Mouse (Mus musculus): ENCODE results near the gene Serhl. TPM values are rescaled to one million over a fixed set of nuclear protein-coding genes. Genes with fewer than 3 reads are reported as not detected.
"Not testable (repeated sequence)": the region's sequence is repeated elsewhere in the genome, so short reads cannot be mapped to it uniquely, and the experiment has no call there.

The Serhl gene
- polyA plus RNA-seq, 1 experiment, result 16.5 TPM

DNA sequence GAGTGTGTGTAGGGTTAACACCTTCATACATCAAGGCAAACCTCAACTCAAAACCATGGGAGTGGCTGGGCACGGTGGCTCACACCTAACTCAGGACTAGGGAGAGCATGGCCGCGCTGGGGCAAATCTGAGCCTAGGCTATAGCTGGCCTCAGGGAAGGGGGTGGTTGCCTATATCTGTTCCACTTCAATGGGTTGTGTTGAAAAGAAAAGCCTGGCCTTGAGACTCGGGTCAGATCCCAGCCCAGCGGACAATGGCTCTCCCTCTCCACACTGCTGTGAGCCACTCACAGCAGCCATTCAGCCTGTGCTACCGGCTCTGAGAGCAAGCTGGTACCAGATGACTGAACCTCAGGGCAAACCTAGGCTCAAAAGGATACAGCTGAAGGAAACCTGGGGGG lies 25.8 kb downstream of the Serhl start:
- WGBS, result 44% methylated on average over 6 of the region's 6 CpGs
- no peaks in the 10 kb centered on the region for H3K27me3 ChIP-seq (ENCODE audit: control insufficient read depth, insufficient read depth, low read length)
- peaks cover 8% of the 10 kb centered on the region; the same call in 1 of the 2 replicates for H3K4me1 ChIP-seq (ENCODE audit: control insufficient read depth, insufficient read depth, low read length)
- H3K27ac ChIP-seq (ENCODE audit: insufficient read depth, low read length), result no peak overlapping the region
- TF ChIP-seq POLR2A (IDR thresholded peaks at IDR 0.05; ENCODE audit: borderline replicate concordance, insufficient read depth, low read length) (no peak), CTCF (IDR thresholded peaks at IDR 0.05; ENCODE audit: borderline replicate concordance, insufficient read depth, low read depth, low read length) (no peak)
- no peak overlapping the region for H3K4me3 ChIP-seq (replicated peaks; ENCODE audit: insufficient read depth, low read depth, low read length)
- DNase-seq, result no peak

DNA sequence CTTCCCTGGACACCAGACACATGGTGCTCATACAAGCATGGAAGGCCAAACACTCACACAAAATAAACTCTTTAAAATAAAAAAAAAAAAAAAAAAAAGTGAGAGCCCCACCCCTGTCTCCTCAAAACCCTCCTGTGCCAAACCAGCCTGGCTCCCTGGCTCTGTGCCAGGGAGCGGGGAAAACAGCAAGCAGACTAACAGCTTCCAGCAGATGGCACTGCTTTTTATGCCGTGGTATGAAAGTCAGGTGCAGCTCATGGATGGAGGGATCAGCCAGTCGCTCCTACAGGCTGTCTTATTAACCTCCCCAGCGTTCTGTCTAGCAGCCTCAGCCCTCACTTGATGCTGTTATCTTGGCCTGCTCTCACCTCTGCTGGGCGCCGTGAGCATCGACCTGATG lies 29.1 kb downstream of the Serhl start:
- Histone ChIP-seq H3K27ac (ENCODE audit: insufficient read depth, low read length) (no peak overlapping the region), H3K27me3 (ENCODE audit: control insufficient read depth, insufficient read depth, low read length) (no peaks in the 10 kb centered on the region), H3K4me3 (replicated peaks; ENCODE audit: insufficient read depth, low read depth, low read length) (no peak overlapping the region), H3K4me1 (ENCODE audit: control insufficient read depth, insufficient read depth, low read length) (peaks cover 5% of the 10 kb centered on the region; the same call in 1 of the 2 replicates)
- TF ChIP-seq POLR2A (IDR thresholded peaks at IDR 0.05; ENCODE audit: borderline replicate concordance, insufficient read depth, low read length), result no peak
- TF ChIP-seq CTCF (IDR thresholded peaks at IDR 0.05; ENCODE audit: borderline replicate concordance, insufficient read depth, low read depth, low read length), result peak; percentile 64
- peak; percentile 65 to 73 for DNase-seq
- WGBS, result 14% methylated on average over 7 of the region's 7 CpGs

DNA sequence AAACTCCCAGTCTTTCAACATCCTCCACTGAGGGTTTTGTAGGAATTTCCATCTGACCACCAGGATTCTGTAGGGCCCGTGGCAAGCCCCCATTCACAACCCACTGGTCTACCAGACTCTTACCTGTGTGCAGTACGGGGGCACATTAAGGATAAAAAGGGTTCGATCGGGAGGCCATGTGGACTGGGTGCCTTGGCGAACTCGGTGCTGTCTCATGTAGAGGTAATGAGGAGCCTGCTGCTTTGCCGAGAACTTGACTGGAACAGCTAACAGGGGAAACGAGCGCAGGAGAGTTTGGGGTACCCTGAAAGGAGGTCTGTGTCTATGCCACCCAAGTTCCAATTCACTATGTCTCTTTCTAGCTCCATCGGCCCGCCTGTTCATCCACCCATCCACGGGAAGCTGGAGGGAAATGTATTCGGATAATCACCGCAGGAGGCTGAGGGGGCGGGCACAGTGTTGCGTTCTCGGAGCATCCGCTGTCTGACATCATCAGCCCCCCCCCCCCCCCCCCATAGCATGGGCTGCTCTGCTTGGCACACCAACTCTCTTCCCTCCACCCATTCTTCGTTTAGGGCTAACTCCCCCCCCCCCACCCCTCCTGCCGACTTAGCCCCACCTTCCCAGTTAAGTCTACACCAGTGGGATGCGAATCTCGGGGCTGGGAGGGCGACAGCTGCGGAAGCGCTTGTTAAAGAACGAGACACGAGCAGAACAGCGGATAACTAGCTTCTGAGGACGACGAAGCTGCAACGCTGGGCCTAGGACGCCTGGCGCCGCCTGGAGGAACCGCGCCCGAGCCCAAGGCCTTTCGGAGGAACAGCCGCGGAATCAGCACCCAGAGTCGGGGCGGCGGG lies 32.6 kb downstream of the Serhl start:
- Histone ChIP-seq H3K27ac (ENCODE audit: insufficient read depth, low read length) (no peak overlapping the region), H3K4me1 (ENCODE audit: control insufficient read depth, insufficient read depth, low read length) (peaks cover 5% of the 10 kb centered on the region; the same call in 1 of the 2 replicates), H3K27me3 (ENCODE audit: control insufficient read depth, insufficient read depth, low read length) (no peaks in the 10 kb centered on the region), H3K4me3 (replicated peaks; ENCODE audit: insufficient read depth, low read depth, low read length) (peak overlapping the region; percentile 65)
- DNase-seq, result peak; percentile 57 to 59
- TF ChIP-seq POLR2A (IDR thresholded peaks at IDR 0.05; ENCODE audit: borderline replicate concordance, insufficient read depth, low read length) (no peak), CTCF (IDR thresholded peaks at IDR 0.05; ENCODE audit: borderline replicate concordance, insufficient read depth, low read depth, low read length) (no peak)
- WGBS, result 2% methylated on average over 43 of the region's 43 CpGs

- no peak within 1 kb of the TSS for H3K27ac ChIP-seq (ENCODE audit: insufficient read depth, low read length)
- H3K4me1 ChIP-seq (ENCODE audit: control insufficient read depth, insufficient read depth, low read length), result peaks cover 5% of the 10 kb centered on the region; the same call in 1 of the 2 replicates
- 7% methylated on average over 32 of the region's 32 CpGs for WGBS
- peak; percentile 91 to 92 for DNase-seq
- no peaks in the 10 kb centered on the region for H3K27me3 ChIP-seq (ENCODE audit: control insufficient read depth, insufficient read depth, low read length)
- H3K4me3 ChIP-seq (replicated peaks; ENCODE audit: insufficient read depth, low read depth, low read length), result peak within 1 kb of the TSS; percentile 65
- TF ChIP-seq CTCF (IDR thresholded peaks at IDR 0.05; ENCODE audit: borderline replicate concordance, insufficient read depth, low read depth, low read length) (no peak), POLR2A (IDR thresholded peaks at IDR 0.05; ENCODE audit: borderline replicate concordance, insufficient read depth, low read length) (peak; percentile 55; the same call in 1 of the 2 replicates)
Observed at GRCm38 (mm10) chr15:83122566-83123145, 33.4 kb downstream of the Serhl start, which contains the start of gene Rrp7a. TSS of gene Rrp7a (minus strand) at chr15:83122801.

DNA sequence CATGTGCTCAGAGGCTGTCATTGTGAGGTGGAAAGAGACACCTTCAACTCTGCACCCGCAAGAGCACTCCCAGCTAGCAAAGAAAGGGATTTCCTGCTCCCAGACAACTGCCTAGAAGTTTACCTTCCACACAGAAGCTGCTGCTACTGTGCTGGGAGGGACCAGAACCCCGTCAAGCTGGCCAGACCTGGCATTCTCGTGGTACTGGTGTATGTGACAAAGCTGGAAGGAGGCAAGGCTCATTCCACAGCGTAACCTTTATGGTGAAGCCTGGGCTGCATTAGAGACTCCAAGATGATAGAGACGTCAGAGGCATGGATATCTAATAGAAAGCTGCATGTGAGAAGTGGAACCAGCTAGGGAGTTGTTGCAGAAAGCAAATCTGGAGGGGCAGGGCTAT lies 35.3 kb downstream of the Serhl start:
- TF ChIP-seq POLR2A (IDR thresholded peaks at IDR 0.05; ENCODE audit: borderline replicate concordance, insufficient read depth, low read length) (no peak), CTCF (IDR thresholded peaks at IDR 0.05; ENCODE audit: borderline replicate concordance, insufficient read depth, low read depth, low read length) (no peak)
- H3K27me3 ChIP-seq (ENCODE audit: control insufficient read depth, insufficient read depth, low read length), result no peaks in the 10 kb centered on the region
- no peak for DNase-seq
- no peaks in the 10 kb centered on the region for H3K4me1 ChIP-seq (ENCODE audit: control insufficient read depth, insufficient read depth, low read length)
- 74% methylated on average over 5 of the region's 5 CpGs for WGBS
- H3K4me3 ChIP-seq (replicated peaks; ENCODE audit: insufficient read depth, low read depth, low read length), result no peak overlapping the region
- no peak overlapping the region for H3K27ac ChIP-seq (ENCODE audit: insufficient read depth, low read length)

DNA sequence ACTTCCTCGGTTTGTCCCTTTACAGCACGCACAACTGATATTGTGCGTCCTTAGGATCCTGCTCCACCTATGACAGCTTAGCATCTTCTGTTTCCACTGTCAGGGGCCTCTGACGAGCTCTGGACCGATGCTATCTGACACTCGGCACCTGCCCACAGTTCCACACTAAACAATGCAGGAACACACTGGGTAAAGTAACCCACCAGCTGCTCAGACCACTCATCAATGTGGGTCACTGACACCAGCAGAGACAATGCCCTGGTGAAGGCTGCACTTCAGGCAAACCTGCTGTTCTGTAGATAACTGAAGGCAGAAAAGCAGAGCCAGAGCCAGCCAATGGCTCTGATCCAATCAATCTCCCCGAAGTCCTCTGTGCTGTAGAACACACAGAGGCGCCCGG lies 37.3 kb downstream of the Serhl start:
- Histone ChIP-seq H3K4me1 (ENCODE audit: control insufficient read depth, insufficient read depth, low read length) (no peaks in the 10 kb centered on the region), H3K4me3 (replicated peaks; ENCODE audit: insufficient read depth, low read depth, low read length) (no peak overlapping the region), H3K27me3 (ENCODE audit: control insufficient read depth, insufficient read depth, low read length) (no peaks in the 10 kb centered on the region), H3K27ac (ENCODE audit: insufficient read depth, low read length) (no peak overlapping the region)
- WGBS, result 57% methylated on average over 9 of the region's 9 CpGs
- DNase-seq, result no peak
- no peak for TF ChIP-seq CTCF (IDR thresholded peaks at IDR 0.05; ENCODE audit: borderline replicate concordance, insufficient read depth, low read depth, low read length)
- no peak for TF ChIP-seq POLR2A (IDR thresholded peaks at IDR 0.05; ENCODE audit: borderline replicate concordance, insufficient read depth, low read length)

GRCm38 (mm10) chr15:83127037-83127436 lies 37.7 kb downstream of the Serhl start:
- H3K27ac ChIP-seq (ENCODE audit: insufficient read depth, low read length); H3K4me1 ChIP-seq (ENCODE audit: control insufficient read depth, insufficient read depth, low read length); H3K4me3 ChIP-seq (replicated peaks; ENCODE audit: insufficient read depth, low read depth, low read length); DNase-seq; H3K27me3 ChIP-seq (ENCODE audit: control insufficient read depth, insufficient read depth, low read length): not testable (repeated sequence)
- 27% methylated on average over 3 of the region's 3 CpGs for WGBS
